Mouse (Mus musculus): ENCODE results near the gene Itga5. TPM values are rescaled to one million over a fixed set of nuclear protein-coding genes. Genes with fewer than 3 reads are reported as not detected.

Itga5 gene
- polyA plus RNA-seq (2015; fragmentation: Illumina TruSeq; extraction: RNeasy Lipid Tissue Mini Kit (QIAGEN cat#74804); ENCODE audit: low read depth, low replicate concordance): 3.9 TPM

GRCm38 (mm10) chr15:103366376-103367149, at the start of gene Itga5:
TSS of gene Itga5 (minus strand) at chr15:103366763.

GRCm38 (mm10) chr15:103339961-103340337, 26.6 kb downstream of the Itga5 start, which contains the start of gene Zfp385a:
TSS of gene Zfp385a (minus strand) at chr15:103340093.

GRCm38 (mm10) chr15:103310365-103310910, 56.1 kb downstream of the Itga5 start, which contains the start of gene Gpr84:
TSS of gene Gpr84 (minus strand) at chr15:103310612.

Other genes starting within 250 kb of the Itga5 start
- gene Smug1, start 199.7 kb downstream of the Itga5 start, polyA plus RNA-seq (2015; fragmentation: Illumina TruSeq; extraction: RNeasy Lipid Tissue Mini Kit (QIAGEN cat#74804); ENCODE audit: low read depth, low replicate concordance): 17.3 TPM
- 110 TPM for gene Cbx5, start 126.9 kb downstream of the Itga5 start, polyA plus RNA-seq (2015; fragmentation: Illumina TruSeq; extraction: RNeasy Lipid Tissue Mini Kit (QIAGEN cat#74804); ENCODE audit: low read depth, low replicate concordance)
- 296 TPM for gene Hnrnpa1, start 126.3 kb downstream of the Itga5 start, polyA plus RNA-seq (2015; fragmentation: Illumina TruSeq; extraction: RNeasy Lipid Tissue Mini Kit (QIAGEN cat#74804); ENCODE audit: low read depth, low replicate concordance)
- gene Nfe2, start 108.4 kb downstream of the Itga5 start, polyA plus RNA-seq (2015; fragmentation: Illumina TruSeq; extraction: RNeasy Lipid Tissue Mini Kit (QIAGEN cat#74804); ENCODE audit: low read depth, low replicate concordance): not detected
- 108 TPM for gene Copz1, start 94.0 kb downstream of the Itga5 start, polyA plus RNA-seq (2015; fragmentation: Illumina TruSeq; extraction: RNeasy Lipid Tissue Mini Kit (QIAGEN cat#74804); ENCODE audit: low read depth, low replicate concordance)
- 0.61 TPM for gene Gpr84, start 56.2 kb downstream of the Itga5 start, polyA plus RNA-seq (2015; fragmentation: Illumina TruSeq; extraction: RNeasy Lipid Tissue Mini Kit (QIAGEN cat#74804); ENCODE audit: low read depth, low replicate concordance)
- gene Zfp385a, start 26.7 kb downstream of the Itga5 start, polyA plus RNA-seq (2015; fragmentation: Illumina TruSeq; extraction: RNeasy Lipid Tissue Mini Kit (QIAGEN cat#74804); ENCODE audit: low read depth, low replicate concordance): 64.3 TPM
- 1.0 TPM for gene Gtsf1, start 63.7 kb upstream of the Itga5 start, polyA plus RNA-seq (2015; fragmentation: Illumina TruSeq; extraction: RNeasy Lipid Tissue Mini Kit (QIAGEN cat#74804); ENCODE audit: low read depth, low replicate concordance)
- gene Gtsf2, start 81.7 kb upstream of the Itga5 start, polyA plus RNA-seq (2015; fragmentation: Illumina TruSeq; extraction: RNeasy Lipid Tissue Mini Kit (QIAGEN cat#74804); ENCODE audit: low read depth, low replicate concordance): not detected
- 7.2 TPM for gene Nckap1l, start 87.0 kb upstream of the Itga5 start, polyA plus RNA-seq (2015; fragmentation: Illumina TruSeq; extraction: RNeasy Lipid Tissue Mini Kit (QIAGEN cat#74804); ENCODE audit: low read depth, low replicate concordance)
- gene Pde1b, start 136.3 kb upstream of the Itga5 start, polyA plus RNA-seq (2015; fragmentation: Illumina TruSeq; extraction: RNeasy Lipid Tissue Mini Kit (QIAGEN cat#74804); ENCODE audit: low read depth, low replicate concordance): 265 TPM
- 185 TPM for gene Ppp1r1a, start 171.2 kb upstream of the Itga5 start, polyA plus RNA-seq (2015; fragmentation: Illumina TruSeq; extraction: RNeasy Lipid Tissue Mini Kit (QIAGEN cat#74804); ENCODE audit: low read depth, low replicate concordance)
- gene Glycam1, start 198.3 kb upstream of the Itga5 start, polyA plus RNA-seq (2015; fragmentation: Illumina TruSeq; extraction: RNeasy Lipid Tissue Mini Kit (QIAGEN cat#74804); ENCODE audit: low read depth, low replicate concordance): 0.91 TPM

All from brain, adult 10 weeks (tissue).